Mouse (Mus musculus) forebrain, embryonic 14.5 days (tissue): ENCODE results near the gene Cldn34c1. TPM values are rescaled to one million over a fixed set of nuclear protein-coding genes. Genes with fewer than 3 reads are reported as not detected.
"Not testable (repeated sequence)": the region's sequence is repeated elsewhere in the genome, so short reads cannot be mapped to it uniquely, and the experiment has no call there.

Source experiments
- ATAC-seq: fragments of 200-750 bp; cut with Nextera tagmentation; 2 replicates; pipeline ENCODE4 v1.8.0; 2017; ENCODE audit warnings: mild to moderate bottlenecking, moderate library complexity
- DNase-seq: peaks from one replicate; pipeline ENCODE4 v3.0.0-alpha.2; 2015; ENCODE audit warnings: low spot score
- H3K27ac ChIP-seq: fragments of 300-500 bp; sonication (generic); 2 replicates; pipeline ENCODE4 v1.5.1; 2014; ENCODE audit warnings: low read depth, mild to moderate bottlenecking, control low read depth, low read length, moderate library complexity
- H3K27me3 ChIP-seq: fragments of 300-500 bp; sonication (generic); replicated peaks from 2 replicates; pipeline ENCODE4 v1.6.1; 2014; ENCODE audit warnings: low read length, control low read depth, mixed read lengths; ENCODE audit not compliant: control insufficient read depth, insufficient read depth
- H3K36me3 ChIP-seq: fragments of 300-500 bp; sonication (generic); 2 replicates; pipeline ENCODE4 v1.6.1; 2014; ENCODE audit warnings: low read length, control low read depth; ENCODE audit not compliant: control insufficient read depth, insufficient read depth
- H3K4me1 ChIP-seq: fragments of 300-500 bp; sonication (generic); 2 replicates; pipeline ENCODE4 v1.6.1; 2014; ENCODE audit warnings: antibody characterized with exemption, low read length, control low read depth; ENCODE audit not compliant: control insufficient read depth, insufficient read depth
- H3K4me2 ChIP-seq: fragments of 300-500 bp; sonication (generic); 2 replicates; pipeline ENCODE4 v1.6.1; 2014; ENCODE audit warnings: mild to moderate bottlenecking, control low read depth, low read length
- H3K4me3 ChIP-seq: fragments of 300-500 bp; sonication (generic); 2 replicates; pipeline ENCODE4 v1.5.1; 2014; ENCODE audit warnings: low read depth, low read length, control low read depth
- H3K9ac ChIP-seq: fragments of 300-500 bp; sonication (generic); 2 replicates; pipeline ENCODE4 v1.6.1; 2014; ENCODE audit warnings: mild to moderate bottlenecking, low read length, control low read depth, moderate library complexity
- H3K9me3 ChIP-seq: fragments of 300-500 bp; sonication (generic); replicated peaks from 2 replicates; pipeline ENCODE4 v1.6.1; 2016; ENCODE audit warnings: low read length, control low read depth, mixed read lengths; ENCODE audit not compliant: control insufficient read depth
- WGBS: fragments of 180-500 bp; shearing (Covaris S2); extraction: QIAGEN DNeasy Blood & Tissue Kit; methylation state at CpG from one replicate; pipeline ENCODE4 v1.1.7; 2014; 5-methylcytosine and 5-hydroxymethylcytosine counted together
- polyA plus RNA-seq: library from polyadenylated mRNA; unstranded; fragments of >200 nt; fragmentation: Nextera tagmentation; extraction: Ambion mirVana; gene quantifications from 2 replicates; pipeline ENCODE4 v1.2.1, GENCODE M21; 2014

Gene Cldn34c1
- 31.2 and 32.7 TPM in 2 replicates for polyA plus RNA-seq

DNA sequence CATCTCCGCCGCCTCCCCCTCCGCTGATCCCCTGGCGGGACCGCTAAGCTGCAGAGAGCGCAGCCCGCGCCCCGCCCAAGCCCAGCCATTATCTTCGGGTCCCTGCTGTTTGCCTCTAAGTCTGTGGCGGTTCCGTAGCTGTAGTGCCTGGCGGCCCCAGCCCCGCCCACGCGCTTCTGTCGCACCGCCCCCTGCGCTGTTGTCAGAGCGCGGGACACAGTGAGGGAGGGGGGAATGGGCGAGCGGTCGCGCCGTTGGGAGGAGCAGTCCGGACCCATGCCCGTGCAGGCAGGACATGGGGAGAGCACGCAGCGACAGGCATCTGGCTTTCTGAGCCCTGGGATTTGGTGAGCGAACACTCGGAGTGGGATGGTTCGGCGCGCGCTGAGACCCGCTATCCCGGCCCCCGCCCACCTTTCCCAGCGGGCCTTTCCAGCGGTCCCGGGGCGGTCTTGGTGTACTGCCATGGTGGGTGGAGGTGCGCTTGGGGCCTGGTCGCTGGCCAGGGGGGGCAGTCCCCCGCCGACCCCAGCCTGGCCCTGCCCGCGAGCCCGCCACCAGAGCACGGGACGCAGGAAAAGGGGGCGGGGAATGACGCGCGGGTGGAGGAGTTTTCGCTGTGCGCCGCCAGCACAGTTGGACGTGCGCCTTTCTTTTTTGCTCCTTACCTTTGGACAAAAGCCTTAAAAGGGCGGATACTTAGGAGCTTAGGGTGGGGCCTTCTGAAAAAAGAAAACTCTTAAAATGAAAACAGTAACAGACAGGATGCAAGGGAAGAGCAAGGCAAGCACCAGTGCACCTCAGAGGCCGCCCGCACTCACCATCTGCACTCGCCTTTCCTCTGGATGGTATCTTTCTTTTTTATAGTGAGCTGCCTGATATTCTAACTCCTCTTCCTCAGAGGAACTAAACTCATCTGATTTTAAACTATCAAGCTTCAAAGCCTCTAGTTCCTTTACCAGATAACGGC, at the start of gene Cldn34c1:
TSS of gene Cldn34c1 (plus strand) at position 205 of the 970 bp plus-strand sequence.
- no peaks in the 10 kb centered on the region for H3K9me3 ChIP-seq
- H3K4me2 ChIP-seq = peak within 1 kb of the TSS; percentile 45
- H3K27me3 ChIP-seq = no peaks in the 10 kb centered on the region
- no peaks in the 10 kb centered on the region for H3K4me1 ChIP-seq
- peak within 1 kb of the TSS; percentile 75 for H3K9ac ChIP-seq
- 9% methylated on average over 63 of the region's 66 CpGs for WGBS
- peak within 1 kb of the TSS; percentile 95 for H3K27ac ChIP-seq
- DNase-seq (peak; percentile 90), ATAC-seq (peak; percentile 98)
- H3K36me3 ChIP-seq = no peaks in the 10 kb centered on the region
- H3K4me3 ChIP-seq = peak within 1 kb of the TSS; percentile 48

DNA sequence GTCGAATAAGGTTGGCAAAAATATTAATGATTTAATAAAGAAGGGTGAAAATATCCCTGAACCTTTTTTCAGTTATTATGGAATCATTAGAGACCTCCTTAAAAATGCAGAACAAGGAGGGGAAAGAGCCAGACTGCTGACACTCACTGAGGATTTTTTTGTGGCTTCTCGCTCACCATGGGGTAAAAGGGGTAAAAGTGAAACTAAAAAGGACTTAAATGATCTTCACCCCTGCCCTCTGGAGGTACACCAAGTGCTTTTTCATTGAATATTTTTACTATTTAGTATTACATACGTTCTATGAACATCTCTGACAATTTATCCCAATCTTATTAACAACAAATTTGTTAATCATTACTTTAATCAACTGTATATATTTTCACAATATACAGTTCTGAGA, 15.9 kb upstream of the Cldn34c1 start:
- ATAC-seq (no peak), DNase-seq (no peak)
- no peaks in the 10 kb centered on the region for H3K9me3 ChIP-seq
- no peaks in the 10 kb centered on the region for H3K27me3 ChIP-seq
- WGBS = 74% methylated on average over 3 of the region's 3 CpGs
- H3K9ac ChIP-seq = no peak overlapping the region
- no peak overlapping the region for H3K4me3 ChIP-seq
- H3K4me2 ChIP-seq = no peak overlapping the region
- H3K27ac ChIP-seq = no peak overlapping the region
- no peaks in the 10 kb centered on the region for H3K36me3 ChIP-seq
- no peaks in the 10 kb centered on the region for H3K4me1 ChIP-seq

DNA sequence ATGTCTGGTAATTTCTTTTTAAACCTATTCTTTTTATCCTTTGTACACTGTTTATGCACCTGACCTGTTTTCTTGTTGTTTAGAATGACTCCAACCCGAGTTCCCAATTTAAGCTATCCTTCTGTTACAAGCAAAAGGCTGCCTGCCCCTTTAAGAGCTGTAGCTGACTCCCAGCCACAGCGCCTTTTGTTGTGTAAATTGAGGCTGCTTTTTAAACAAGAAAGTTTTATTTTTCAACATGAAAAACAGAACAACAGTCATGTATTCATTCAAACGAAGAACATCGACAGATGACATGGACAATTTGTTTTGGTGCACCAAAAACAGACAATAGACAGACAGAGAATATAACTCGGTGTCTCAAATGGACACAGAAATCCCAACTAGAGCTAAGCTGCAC, 489 bp upstream of the Cldn34c1 start:
- Histone ChIP-seq H3K27ac (peak overlapping the region; percentile 95), H3K4me3 (peak overlapping the region; percentile 48), H3K9ac (peak overlapping the region; percentile 75), H3K4me2 (peak overlapping the region; percentile 28; the same call in 1 of the 2 replicates)
- ATAC-seq = peak; percentile 51
- DNase-seq = peak; percentile 67
- WGBS = 23% methylated on average over 5 of the region's 5 CpGs
- H3K27me3 ChIP-seq, H3K9me3 ChIP-seq, H3K4me1 ChIP-seq, H3K36me3 ChIP-seq: not testable (repeated sequence)

DNA sequence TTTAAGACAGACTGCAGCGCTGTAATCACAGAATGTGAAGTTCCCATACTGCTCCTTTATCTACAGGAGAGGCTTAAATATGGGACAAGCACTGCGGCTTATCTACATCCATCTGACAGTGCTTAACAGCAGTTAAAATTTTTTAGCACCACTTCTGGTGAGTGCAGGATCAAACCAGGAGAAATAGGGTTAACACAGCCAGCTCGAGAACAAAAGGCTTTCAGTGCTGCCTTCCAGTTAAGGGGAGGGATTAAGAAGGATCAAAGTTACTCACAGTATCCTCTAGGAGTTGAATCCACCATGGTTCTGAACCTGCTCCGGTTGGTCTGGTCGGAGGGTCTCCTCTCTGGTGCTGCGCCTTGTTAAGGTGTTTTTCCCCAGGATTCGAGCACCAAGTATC, 1.4 kb downstream of the Cldn34c1 start:
- H3K4me3 ChIP-seq = peak overlapping the region; percentile 48
- WGBS = 25% methylated on average over 7 of the region's 7 CpGs
- H3K36me3 ChIP-seq, H3K4me1 ChIP-seq, H3K27me3 ChIP-seq, ATAC-seq, H3K9me3 ChIP-seq: not testable (repeated sequence)
- H3K4me2 ChIP-seq = peak overlapping the region; percentile 45
- H3K9ac ChIP-seq = peak overlapping the region; percentile 75
- H3K27ac ChIP-seq = peak overlapping the region; percentile 95; the same call in 1 of the 2 replicates
- DNase-seq = peak; percentile 56

DNA sequence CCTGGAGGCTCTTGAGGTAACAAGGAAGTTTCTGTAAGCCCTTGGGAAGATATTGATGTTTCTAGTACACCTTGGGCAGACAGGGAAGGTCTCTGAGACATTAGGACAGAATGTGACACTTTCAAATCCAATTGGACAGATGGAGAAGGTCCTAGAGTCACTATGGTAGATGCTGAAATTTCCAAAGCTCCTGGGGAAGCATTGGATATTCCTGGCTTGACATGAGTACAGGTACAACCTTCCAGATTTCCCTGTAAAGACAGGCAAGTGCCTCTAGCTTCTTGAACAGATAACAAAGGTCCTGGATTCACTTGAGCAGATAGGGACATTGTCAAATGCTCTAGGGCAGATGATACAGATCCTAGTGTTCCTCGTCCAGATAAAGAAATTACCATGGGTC, 119.1 kb downstream of the Cldn34c1 start, which contains the start of gene Srsx:
TSS of gene Srsx (minus strand) at position 101 of the 400 bp plus-strand sequence.
- H3K4me3 ChIP-seq, DNase-seq, H3K4me2 ChIP-seq, H3K9ac ChIP-seq, H3K27ac ChIP-seq, H3K9me3 ChIP-seq, H3K36me3 ChIP-seq, H3K27me3 ChIP-seq, H3K4me1 ChIP-seq, ATAC-seq: not testable (repeated sequence)
- no CpG with 5 or more reads among the region's 1 CpGs for WGBS

Other genes with a start within 250 kb of the Cldn34c1 start
- not detected in 2 replicates for gene Gm17521, start 73.8 kb upstream of the Cldn34c1 start, polyA plus RNA-seq
- gene Srsx, start 119.0 kb downstream of the Cldn34c1 start, polyA plus RNA-seq = not detected in 2 replicates
- gene Gm17577, start 143.4 kb downstream of the Cldn34c1 start, polyA plus RNA-seq = not detected in 2 replicates